Mouse (Mus musculus) liver, adult 2 months (tissue): ENCODE measurements around the gene Fam189a1. TPM values are rescaled to one million over a fixed set of nuclear protein-coding genes. Genes with fewer than 3 reads are reported as not detected.

ENCODE experiments used
- DNase-seq: peaks from one replicate; pipeline ENCODE4 v3.0.0-alpha.2; 2011; ENCODE audit warnings: low read depth, low spot score; ENCODE audit errors: extremely low read depth
- H3K27ac ChIP-seq: fragments of 200-500 bp; replicated peaks from 2 replicates; pipeline ENCODE4 v1.5.1; 2012; ENCODE audit warnings: low read depth, mild to moderate bottlenecking, control low read depth, inconsistent platforms, low read length; ENCODE audit not compliant: insufficient read depth
- H3K27me3 ChIP-seq: fragments of 200-500 bp; 2 replicates; pipeline ENCODE4 v1.6.1; 2012; ENCODE audit warnings: mild to moderate bottlenecking, moderate library complexity, low read length, inconsistent platforms; ENCODE audit not compliant: control insufficient read depth, insufficient read depth
- H3K36me3 ChIP-seq: fragments of 200-500 bp; 2 replicates; pipeline ENCODE4 v1.6.1; 2012; ENCODE audit warnings: low read length, inconsistent platforms; ENCODE audit not compliant: control insufficient read depth, insufficient read depth
- H3K4me1 ChIP-seq: fragments of 200-500 bp; 2 replicates; pipeline ENCODE4 v1.6.1; 2011; ENCODE audit warnings: low read length; ENCODE audit not compliant: control insufficient read depth, insufficient read depth
- H3K4me3 ChIP-seq: fragments of 200-500 bp; 2 replicates; pipeline ENCODE4 v1.5.1; 2011; ENCODE audit warnings: low read depth, mild to moderate bottlenecking, control low read depth, low read length, moderate library complexity; ENCODE audit not compliant: insufficient read depth
- H3K79me2 ChIP-seq: fragments of 200-500 bp; 2 replicates; pipeline ENCODE4 v1.6.1; 2012; ENCODE audit warnings: inconsistent platforms, mild to moderate bottlenecking, low read length, moderate library complexity; ENCODE audit not compliant: control insufficient read depth, insufficient read depth
- H3K9ac ChIP-seq: fragments of 200-500 bp; 2 replicates; pipeline ENCODE4 v1.6.1; 2012; ENCODE audit warnings: low read depth, mild to moderate bottlenecking, control low read depth, inconsistent platforms, low read length
- CTCF ChIP-seq: fragments of 200-500 bp; IDR thresholded peaks from 2 replicates; pipeline ENCODE4 v1.5.1; 2011; ENCODE audit warnings: low read depth, low read length, control low read depth
- POLR2A ChIP-seq: fragments of 200-500 bp; IDR thresholded peaks from 2 replicates; pipeline ENCODE4 v1.6.1; 2011; ENCODE audit warnings: low read length, control low read depth; ENCODE audit not compliant: insufficient read depth; ENCODE audit errors: extremely low read depth
- WGBS: fragments of 180-500 bp; shearing (Covaris S2); methylation state at CpG from one replicate; pipeline ENCODE4 v1.1.7; 2018; 5-methylcytosine and 5-hydroxymethylcytosine counted together
- polyA plus RNA-seq: library from polyadenylated mRNA; depleted of rRNA; stranded (reverse); fragments of >200 nt; gene quantifications from 2 replicates; pipeline ENCODE4 v1.2.3, GENCODE M21; 2012
- total RNA-seq: library from RNA; depleted of rRNA; stranded (reverse); fragments of >200 nt; gene quantifications from 2 replicates; pipeline ENCODE4 v1.2.3, GENCODE M21; 2014

The Fam189a1 gene
- total and polyA plus RNA-seq, 2 experiments: 0.32 TPM; not detected in 1

- TF ChIP-seq POLR2A (no peak), CTCF (no peak)
- no peak for DNase-seq
- Histone ChIP-seq H3K27me3 (no peaks in the 10 kb centered on the region), H3K27ac (no peak overlapping the region), H3K36me3 (no peaks in the 10 kb centered on the region), H3K4me3 (no peak overlapping the region), H3K4me1 (no peaks in the 10 kb centered on the region), H3K79me2 (no peaks in the 10 kb centered on the region), H3K9ac (no peak overlapping the region)
- WGBS: 80% methylated on average over 5 of the region's 5 CpGs
Measured at GRCm38 (mm10) chr7:64880415-64880814, 276.0 kb downstream of the Fam189a1 start.

GRCm38 (mm10) chr7:64874941-64875340 is 281.4 kb downstream of the Fam189a1 start:
- Histone ChIP-seq H3K36me3 (no peaks in the 10 kb centered on the region), H3K27me3 (no peaks in the 10 kb centered on the region), H3K4me1 (peaks cover 9% of the 10 kb centered on the region), H3K27ac (no peak overlapping the region), H3K9ac (no peak overlapping the region), H3K4me3 (no peak overlapping the region), H3K79me2 (no peaks in the 10 kb centered on the region)
- no peak for TF ChIP-seq CTCF
- TF ChIP-seq POLR2A: no peak
- no peak for DNase-seq
- WGBS: 85% methylated on average over 4 of the region's 4 CpGs

- Histone ChIP-seq H3K9ac (no peak overlapping the region), H3K36me3 (no peaks in the 10 kb centered on the region), H3K27me3 (no peaks in the 10 kb centered on the region), H3K27ac (no peak overlapping the region), H3K79me2 (no peaks in the 10 kb centered on the region), H3K4me3 (peak overlapping the region; percentile 89; the same call in 1 of the 2 replicates), H3K4me1 (peaks cover 9% of the 10 kb centered on the region)
- 36% methylated on average over 11 of the region's 11 CpGs for WGBS
- DNase-seq: no peak
- no peak for TF ChIP-seq CTCF
- TF ChIP-seq POLR2A: no peak
Measured at GRCm38 (mm10) chr7:64873266-64873665, 283.1 kb downstream of the Fam189a1 start.

GRCm38 (mm10) chr7:64872743-64873241 is 283.6 kb downstream of the Fam189a1 start, which contains the start of gene Nsmce3:
Gene Nsmce3 (minus strand): TSS chr7:64872997.
- H3K36me3 ChIP-seq: no peaks in the 10 kb centered on the region
- DNase-seq: peak; percentile 70
- peak within 1 kb of the TSS; percentile 78 for H3K27ac ChIP-seq
- no peaks in the 10 kb centered on the region for H3K79me2 ChIP-seq
- peak within 1 kb of the TSS; percentile 93 for H3K9ac ChIP-seq
- H3K4me3 ChIP-seq: peak within 1 kb of the TSS; percentile 89
- peaks cover 9% of the 10 kb centered on the region for H3K4me1 ChIP-seq
- no peaks in the 10 kb centered on the region for H3K27me3 ChIP-seq
- WGBS: under 1% methylated on average over 57 of the region's 57 CpGs
- TF ChIP-seq POLR2A: peak; percentile 88
- TF ChIP-seq CTCF: no peak

GRCm38 (mm10) chr7:64871987-64872742 is 284.2 kb downstream of the Fam189a1 start:
- Histone ChIP-seq H3K79me2 (no peaks in the 10 kb centered on the region), H3K27me3 (no peaks in the 10 kb centered on the region), H3K4me3 (peak overlapping the region; percentile 89), H3K36me3 (no peaks in the 10 kb centered on the region), H3K4me1 (peaks cover 9% of the 10 kb centered on the region), H3K27ac (peak overlapping the region; percentile 78), H3K9ac (peak overlapping the region; percentile 93)
- no peak for DNase-seq
- no peak for TF ChIP-seq CTCF
- TF ChIP-seq POLR2A: no peak
- 2% methylated on average over 33 of the region's 33 CpGs for WGBS

GRCm38 (mm10) chr7:64869549-64870065 is 286.8 kb downstream of the Fam189a1 start:
- peaks cover 9% of the 10 kb centered on the region for H3K4me1 ChIP-seq
- no peaks in the 10 kb centered on the region for H3K36me3 ChIP-seq
- no peaks in the 10 kb centered on the region for H3K79me2 ChIP-seq
- no peak for DNase-seq
- 91% methylated on average over 6 of the region's 6 CpGs for WGBS
- no peak overlapping the region for H3K9ac ChIP-seq
- H3K27me3 ChIP-seq: no peaks in the 10 kb centered on the region
- H3K4me3 ChIP-seq: no peak overlapping the region
- TF ChIP-seq POLR2A (no peak), CTCF (no peak)
- no peak overlapping the region for H3K27ac ChIP-seq
